Mouse (Mus musculus): ENCODE data around the gene Gcn1l1. TPM values are rescaled to one million over a fixed set of nuclear protein-coding genes. Genes with fewer than 3 reads are reported as not detected.

Gcn1l1 gene
- total and polyA plus RNA-seq, 2 experiments from 2014 or later = 22.4 to 74.4 TPM

- Histone ChIP-seq H3K9me3 (ENCODE audit: low read length) (no peaks in the 10 kb centered on the region), H3K27me3 (ENCODE audit: insufficient read depth, low read length) (no peaks in the 10 kb centered on the region), H3K9ac (no peak overlapping the region), H3K4me1 (ENCODE audit: insufficient read depth) (no peaks in the 10 kb centered on the region), H3K4me3 (ENCODE audit: low read depth, low read length) (no peak overlapping the region), H3K36me3 (ENCODE audit: insufficient read depth) (peaks cover 35% of the 10 kb centered on the region), H3K27ac (ENCODE audit: low read depth, low read length) (no peak overlapping the region), H3K4me2 (ENCODE audit: low read depth) (no peak overlapping the region)
- ATAC-seq (no peak), DNase-seq (no peak)
- TF ChIP-seq CTCF (IDR thresholded peaks at IDR 0.05; ENCODE audit: low read depth) = no peak
- 76% methylated on average over 12 of the region's 12 CpGs for WGBS
These were observed 13.7 kb upstream of the Gcn1l1 start for GRCm38 (mm10) chr5:115551386-115551785.

GRCm38 (mm10) chr5:115551799-115552198 is 13.3 kb upstream of the Gcn1l1 start:
- no peaks in the 10 kb centered on the region for H3K27me3 ChIP-seq (ENCODE audit: insufficient read depth, low read length)
- peaks cover 35% of the 10 kb centered on the region for H3K36me3 ChIP-seq (ENCODE audit: insufficient read depth)
- no peak for DNase-seq
- H3K9me3 ChIP-seq (ENCODE audit: low read length) = no peaks in the 10 kb centered on the region
- H3K27ac ChIP-seq (ENCODE audit: low read depth, low read length) = no peak overlapping the region
- H3K9ac ChIP-seq = no peak overlapping the region
- no peak for TF ChIP-seq CTCF (IDR thresholded peaks at IDR 0.05; ENCODE audit: low read depth)
- 83% methylated on average over 13 of the region's 13 CpGs for WGBS
- H3K4me1 ChIP-seq (ENCODE audit: insufficient read depth) = no peaks in the 10 kb centered on the region
- ATAC-seq = no peak
- H3K4me2 ChIP-seq (ENCODE audit: low read depth) = no peak overlapping the region
- no peak overlapping the region for H3K4me3 ChIP-seq (ENCODE audit: low read depth, low read length)

- Histone ChIP-seq H3K4me1 (ENCODE audit: insufficient read depth) (no peaks in the 10 kb centered on the region), H3K27me3 (ENCODE audit: insufficient read depth, low read length) (no peaks in the 10 kb centered on the region), H3K27ac (ENCODE audit: low read depth, low read length) (no peak overlapping the region), H3K9me3 (ENCODE audit: low read length) (no peaks in the 10 kb centered on the region), H3K4me2 (ENCODE audit: low read depth) (no peak overlapping the region), H3K36me3 (ENCODE audit: insufficient read depth) (peaks cover 30% of the 10 kb centered on the region), H3K9ac (no peak overlapping the region), H3K4me3 (ENCODE audit: low read depth, low read length) (no peak overlapping the region)
- ATAC-seq = no peak
- no peak for TF ChIP-seq CTCF (IDR thresholded peaks at IDR 0.05; ENCODE audit: low read depth)
- WGBS = 87% methylated on average over 33 of the region's 33 CpGs
- no peak for DNase-seq
These were observed 11.1 kb upstream of the Gcn1l1 start for GRCm38 (mm10) chr5:115553801-115554420.

- Histone ChIP-seq H3K4me3 (ENCODE audit: low read depth, low read length) (no peak overlapping the region), H3K27ac (ENCODE audit: low read depth, low read length) (no peak overlapping the region), H3K9me3 (ENCODE audit: low read length) (no peaks in the 10 kb centered on the region), H3K27me3 (ENCODE audit: insufficient read depth, low read length) (no peaks in the 10 kb centered on the region), H3K9ac (no peak overlapping the region), H3K36me3 (ENCODE audit: insufficient read depth) (peaks cover 25% of the 10 kb centered on the region), H3K4me2 (ENCODE audit: low read depth) (no peak overlapping the region), H3K4me1 (ENCODE audit: insufficient read depth) (no peaks in the 10 kb centered on the region)
- no peak for ATAC-seq
- DNase-seq = no peak
- no peak for TF ChIP-seq CTCF (IDR thresholded peaks at IDR 0.05; ENCODE audit: low read depth)
- WGBS = 92% methylated on average over 18 of the region's 18 CpGs
These were observed 10.3 kb upstream of the Gcn1l1 start for GRCm38 (mm10) chr5:115554536-115555291.

- Histone ChIP-seq H3K4me1 (ENCODE audit: insufficient read depth) (no peaks in the 10 kb centered on the region), H3K9ac (no peak overlapping the region), H3K36me3 (ENCODE audit: insufficient read depth) (peaks cover 29% of the 10 kb centered on the region), H3K4me3 (ENCODE audit: low read depth, low read length) (no peak overlapping the region), H3K27me3 (ENCODE audit: insufficient read depth, low read length) (no peaks in the 10 kb centered on the region), H3K27ac (ENCODE audit: low read depth, low read length) (no peak overlapping the region), H3K4me2 (ENCODE audit: low read depth) (no peak overlapping the region), H3K9me3 (ENCODE audit: low read length) (no peaks in the 10 kb centered on the region)
- peak; percentile 84 for DNase-seq
- 11% methylated on average over 8 of the region's 8 CpGs for WGBS
- TF ChIP-seq CTCF (IDR thresholded peaks at IDR 0.05; ENCODE audit: low read depth) = peak; percentile 97
- ATAC-seq = no peak
These were observed 8.8 kb upstream of the Gcn1l1 start for GRCm38 (mm10) chr5:115556217-115556616.

GRCm38 (mm10) chr5:115558182-115558794 is 6.8 kb upstream of the Gcn1l1 start:
- no peak for TF ChIP-seq CTCF (IDR thresholded peaks at IDR 0.05; ENCODE audit: low read depth)
- no peak overlapping the region for H3K4me3 ChIP-seq (ENCODE audit: low read depth, low read length)
- DNase-seq (no peak), ATAC-seq (no peak)
- 93% methylated on average over 14 of the region's 14 CpGs for WGBS
- H3K9ac ChIP-seq = no peak overlapping the region
- H3K27ac ChIP-seq (ENCODE audit: low read depth, low read length) = no peak overlapping the region
- no peaks in the 10 kb centered on the region for H3K4me1 ChIP-seq (ENCODE audit: insufficient read depth)
- H3K36me3 ChIP-seq (ENCODE audit: insufficient read depth) = peaks cover 36% of the 10 kb centered on the region
- no peaks in the 10 kb centered on the region for H3K9me3 ChIP-seq (ENCODE audit: low read length)
- H3K27me3 ChIP-seq (ENCODE audit: insufficient read depth, low read length) = no peaks in the 10 kb centered on the region
- H3K4me2 ChIP-seq (ENCODE audit: low read depth) = no peak overlapping the region

Data from forebrain, postnatal 0 days (tissue).